Mouse (Mus musculus) liver, adult (tissue): ENCODE data around the gene Snx18.

Experiments used
- GATA4 ChIP-seq: IDR thresholded peaks from 2 replicates; pipeline ENCODE4 v1.6.1; 2014; ENCODE audit warnings: mild to moderate bottlenecking, low read length; ENCODE audit not compliant: insufficient replicate concordance

The Snx18 gene

DNA sequence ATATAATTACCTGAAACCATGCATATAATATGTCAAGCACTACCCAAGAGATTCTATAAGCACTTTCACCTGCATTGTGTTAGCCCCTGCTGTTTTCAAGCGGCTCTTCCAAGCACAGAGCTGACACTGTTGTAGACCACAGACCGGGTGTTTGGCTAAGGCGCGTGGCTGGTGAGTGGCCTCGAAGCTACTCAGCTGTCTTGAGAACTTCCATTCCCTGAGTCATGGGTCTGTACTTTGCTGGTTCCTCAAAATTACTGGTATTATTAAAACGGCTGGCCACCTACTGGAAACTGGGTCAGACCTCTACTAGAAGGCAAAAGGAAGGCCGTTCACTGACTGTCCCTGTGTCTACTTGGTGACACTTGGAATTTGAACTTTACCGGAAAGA, 4.5 kb upstream of the Snx18 start:
- TF ChIP-seq GATA4 = no peak

- no peak for TF ChIP-seq GATA4
These were observed 3.9 kb upstream of the Snx18 start for GRCm38 (mm10) chr13:113622122-113622864.

- TF ChIP-seq GATA4 = no peak
These were observed 639 bp upstream of the Snx18 start for GRCm38 (mm10) chr13:113619003-113619402.

GRCm38 (mm10) chr13:113617338-113617890, 950 bp downstream of the Snx18 start:
- TF ChIP-seq GATA4 = no peak

GRCm38 (mm10) chr13:113616751-113617337, 1.5 kb downstream of the Snx18 start:
- TF ChIP-seq GATA4 = no peak

DNA sequence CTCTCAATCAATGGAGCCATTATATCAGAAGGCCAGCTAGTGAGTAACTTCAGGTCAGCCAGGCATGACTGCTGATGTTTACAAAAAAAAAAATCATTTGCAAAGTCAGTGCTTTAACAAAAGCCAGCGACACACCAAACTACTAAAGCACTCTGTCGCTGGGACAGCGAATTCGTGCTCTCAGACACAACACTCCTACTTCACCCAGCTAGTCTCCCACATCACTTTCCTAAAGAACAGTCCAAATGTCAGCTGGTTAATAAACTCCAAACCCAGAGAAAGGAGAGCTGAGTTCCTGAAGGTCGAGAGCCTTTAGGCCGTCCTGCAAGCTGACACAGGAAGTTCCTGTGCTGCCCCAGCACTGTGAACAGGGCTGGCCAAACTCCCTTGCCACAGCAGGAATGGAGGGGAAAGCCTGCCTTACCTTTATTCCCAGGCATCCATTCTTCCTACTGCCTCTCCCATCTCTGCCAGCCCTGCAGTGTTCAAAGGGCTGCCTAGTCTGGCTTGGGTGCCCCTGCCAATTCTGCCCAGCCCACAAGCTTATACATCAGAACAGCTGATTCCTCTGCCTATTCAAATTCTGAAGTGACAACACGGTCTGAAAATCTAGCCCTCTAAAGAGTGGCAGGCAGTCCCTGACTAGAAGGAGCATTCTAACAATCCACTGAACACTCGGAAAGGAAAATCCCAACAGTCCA, 2.2 kb downstream of the Snx18 start:
- no peak for TF ChIP-seq GATA4

- 0 out of 2 replicates have a peak, but pooled peaks have one; percentile 6 for TF ChIP-seq GATA4
These were observed 2.8 kb downstream of the Snx18 start for GRCm38 (mm10) chr13:113615546-113615941.

DNA sequence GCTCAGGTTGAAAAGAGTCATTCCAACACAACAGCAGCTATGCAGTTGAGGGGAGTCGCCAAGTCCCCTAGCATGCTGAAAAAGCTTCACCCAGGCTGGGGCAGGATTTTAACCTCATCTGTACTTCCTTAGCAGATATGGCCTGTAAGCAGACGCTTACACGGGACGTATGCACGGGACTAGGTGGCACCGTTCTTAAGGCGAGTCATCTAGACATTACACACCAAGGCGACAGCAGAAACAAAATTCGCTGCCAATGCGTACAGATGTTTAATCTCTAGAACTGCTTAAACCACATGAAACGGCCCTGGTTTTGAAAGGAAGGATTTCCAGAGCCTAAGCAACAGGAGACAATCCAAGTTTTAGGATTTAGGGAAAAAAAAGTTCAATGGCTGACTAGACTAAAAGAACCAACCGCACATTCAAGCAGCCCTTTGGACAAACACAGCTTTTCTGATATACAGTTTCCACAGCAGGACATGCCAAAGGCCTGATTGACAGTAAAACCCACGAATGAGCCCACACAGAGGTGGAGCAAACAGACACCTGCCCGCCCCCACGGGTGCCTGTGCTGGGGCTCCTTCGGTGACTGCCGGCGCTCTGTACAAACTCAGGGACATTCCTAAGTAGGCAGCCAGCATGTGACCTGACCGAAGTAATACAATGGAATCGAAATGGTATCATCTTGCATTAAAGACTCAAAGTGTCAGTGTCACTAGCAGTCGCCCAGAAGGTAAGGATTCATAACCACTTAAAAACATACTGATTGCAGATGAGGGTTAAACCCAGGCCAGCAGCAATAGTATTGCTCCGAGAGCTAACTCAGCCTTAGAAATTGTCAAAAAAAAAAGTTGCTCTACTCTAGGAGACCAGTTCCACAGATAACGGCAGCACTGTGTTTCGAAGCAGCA, 3.5 kb downstream of the Snx18 start:
- TF ChIP-seq GATA4 = no peak

DNA sequence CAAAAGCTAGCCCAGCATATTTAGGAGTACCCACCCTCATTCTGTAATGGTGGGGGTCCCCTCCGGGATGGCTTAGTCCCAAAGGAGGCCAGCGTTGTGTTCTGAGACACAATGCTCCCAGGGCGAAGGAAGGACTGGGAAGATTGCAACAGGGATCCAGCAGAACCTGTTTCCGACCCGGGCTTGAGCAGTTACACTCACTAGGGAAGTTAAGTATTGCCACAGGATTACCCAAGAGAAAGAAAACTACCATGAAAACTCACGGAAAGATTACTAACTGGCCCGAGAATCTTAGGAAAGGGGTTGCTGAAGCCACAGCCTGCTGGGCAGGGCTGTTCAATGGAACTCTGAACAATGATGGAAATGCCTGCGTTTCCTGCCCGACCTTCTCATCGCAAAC, 4.5 kb downstream of the Snx18 start:
- TF ChIP-seq GATA4 = no peak

DNA sequence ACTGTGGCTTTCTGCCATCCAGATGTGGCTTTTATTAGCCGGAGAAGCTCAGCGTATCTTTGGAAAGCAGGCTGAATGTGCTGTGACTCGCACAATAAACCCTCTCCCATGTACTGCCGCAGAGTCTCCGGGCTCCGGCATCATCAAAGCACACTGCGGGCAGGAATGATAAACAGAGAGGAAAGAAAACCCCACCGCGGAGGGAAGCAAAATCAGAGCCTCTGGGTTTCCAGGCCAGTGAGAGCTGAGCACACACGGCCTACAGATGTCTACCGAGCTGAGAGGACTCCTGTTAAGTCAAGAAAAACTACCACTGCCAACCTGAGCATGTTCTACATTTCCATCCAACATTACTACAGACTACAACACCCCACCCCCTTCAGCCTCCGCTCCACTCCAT, 5.0 kb downstream of the Snx18 start:
- TF ChIP-seq GATA4 = no peak

DNA sequence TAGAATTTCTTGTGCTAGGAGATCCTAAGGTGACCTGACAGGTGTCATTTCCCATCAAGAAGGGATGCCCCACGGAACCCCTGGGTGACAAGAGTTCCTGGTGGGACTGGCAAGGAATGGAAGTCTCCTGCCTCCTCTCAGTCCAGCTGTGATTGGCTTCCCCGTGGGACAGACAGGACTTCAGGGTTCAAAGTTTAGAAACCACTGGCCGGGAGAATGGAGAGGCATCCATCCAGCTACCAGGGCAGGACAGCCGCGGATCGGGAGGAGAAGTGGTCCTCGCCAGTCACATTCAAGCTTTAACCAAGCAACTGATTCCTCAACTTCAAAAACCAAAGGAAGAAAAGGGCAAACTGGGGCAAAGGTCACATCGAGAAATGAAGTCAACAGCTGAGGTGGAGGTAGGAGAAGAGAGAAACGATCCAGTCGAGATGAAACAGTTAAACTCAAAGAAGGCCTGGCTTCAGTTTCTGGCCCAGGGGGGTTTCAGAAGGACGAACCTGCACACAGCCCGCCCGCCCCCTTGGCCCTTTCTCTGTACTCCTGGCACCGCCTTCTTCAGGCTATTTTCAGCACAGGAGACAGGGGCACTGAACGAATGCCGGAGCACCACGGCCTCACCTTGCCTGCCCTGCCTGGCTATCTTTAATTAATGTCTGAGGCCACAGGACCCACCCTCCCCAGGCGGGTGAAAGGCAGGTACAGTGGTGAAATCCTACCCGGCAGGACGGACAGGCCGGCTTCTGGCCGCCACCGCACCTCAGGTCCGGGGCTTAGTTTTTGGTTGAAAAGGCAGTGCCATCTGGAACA, 6.0 kb downstream of the Snx18 start:
- no peak for TF ChIP-seq GATA4

GRCm38 (mm10) chr13:113610732-113611500, 7.4 kb downstream of the Snx18 start:
- TF ChIP-seq GATA4 = no peak

DNA sequence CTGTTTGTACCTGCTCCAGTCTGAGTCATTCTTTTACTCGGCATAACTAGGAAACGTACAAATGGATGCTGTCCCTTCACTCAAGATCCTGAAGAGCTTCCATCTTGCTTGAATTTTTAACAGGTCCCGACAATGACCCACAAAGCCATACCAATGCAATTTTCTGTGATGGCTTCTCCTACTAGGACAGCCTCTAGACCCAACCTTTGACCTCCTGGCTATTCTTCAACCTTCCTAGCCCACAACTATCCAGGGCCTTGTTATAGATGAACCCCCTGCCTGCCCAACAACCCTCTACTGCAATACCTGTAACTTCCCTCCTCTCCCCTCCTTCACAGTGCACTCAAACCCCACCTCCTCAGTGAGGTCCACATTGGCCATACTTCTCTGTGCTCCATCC, 8.9 kb downstream of the Snx18 start:
- no peak for TF ChIP-seq GATA4
